Mouse (Mus musculus) intestine, embryonic 14.5 days (tissue): ENCODE measurements around the gene Mia2. TPM values are rescaled to one million over a fixed set of nuclear protein-coding genes. Genes with fewer than 3 reads are reported as not detected.

Experiments used
- ATAC-seq: fragments of 200-750 bp; cut with Nextera tagmentation; replicated peaks from 2 replicates; pipeline ENCODE4 v1.8.0; 2017; ENCODE audit warnings: low read depth, moderate number of reproducible peaks, moderate TSS enrichment, moderate library complexity; ENCODE audit not compliant: low FRiP score, low TSS enrichment
- DNase-seq: peaks from one replicate; pipeline ENCODE4 v3.0.0-alpha.2; 2018; ENCODE audit warnings: low spot score
- H3K27ac ChIP-seq: fragments of 300-500 bp; sonication (generic); 2 replicates; pipeline ENCODE4 v1.5.1; 2014; ENCODE audit warnings: low read depth, mild to moderate bottlenecking, control low read depth
- H3K27me3 ChIP-seq: fragments of 300-500 bp; sonication (generic); replicated peaks from 2 replicates; pipeline ENCODE4 v1.6.1; 2014; ENCODE audit warnings: low read length, control low read depth; ENCODE audit not compliant: control insufficient read depth, insufficient read depth
- H3K36me3 ChIP-seq: fragments of 300-500 bp; sonication (generic); 2 replicates; pipeline ENCODE4 v1.6.1; 2014; ENCODE audit warnings: low read length, control low read depth; ENCODE audit not compliant: control insufficient read depth, insufficient read depth
- H3K4me1 ChIP-seq: fragments of 300-500 bp; sonication (generic); replicated peaks from 2 replicates; pipeline ENCODE4 v1.6.1; 2014; ENCODE audit warnings: low read length, control low read depth, mixed read lengths; ENCODE audit not compliant: control insufficient read depth, insufficient read depth
- H3K4me2 ChIP-seq: fragments of 300-500 bp; sonication (generic); 2 replicates; pipeline ENCODE4 v1.6.1; 2014; ENCODE audit warnings: low read length
- H3K4me3 ChIP-seq: fragments of 300-500 bp; sonication (generic); 2 replicates; pipeline ENCODE4 v1.5.1; 2014; ENCODE audit warnings: low read depth, low read length, control low read depth, mixed read lengths
- H3K9ac ChIP-seq: fragments of 300-500 bp; sonication (generic); 2 replicates; pipeline ENCODE4 v1.6.1; 2014; ENCODE audit warnings: mild to moderate bottlenecking, low read length
- H3K9me3 ChIP-seq: fragments of 300-500 bp; sonication (generic); 2 replicates; pipeline ENCODE4 v1.6.1; 2016; ENCODE audit warnings: low read length, control low read depth; ENCODE audit not compliant: control insufficient read depth
- WGBS: fragments of 180-500 bp; shearing (Covaris S2); extraction: QIAGEN DNeasy Blood & Tissue Kit; methylation state at CpG from one replicate; pipeline ENCODE4 v1.1.7; 2014; 5-methylcytosine and 5-hydroxymethylcytosine counted together
- polyA plus RNA-seq: library from polyadenylated mRNA; unstranded; fragments of >200 nt; fragmentation: Nextera tagmentation; extraction: Ambion mirVana; gene quantifications from 2 replicates; pipeline ENCODE4 v1.2.1, GENCODE M21; 2014

Gene Mia2
- polyA plus RNA-seq, 1 experiment from 2014 or later = 75.2 TPM

- peaks cover 11% of the 10 kb centered on the region; the same call in 1 of the 2 replicates for H3K4me1 ChIP-seq
- no peaks in the 10 kb centered on the region for H3K9me3 ChIP-seq
- peak within 1 kb of the TSS; percentile 84 for H3K9ac ChIP-seq
- H3K36me3 ChIP-seq = 0 out of 2 replicates have a peak, but pooled peaks cover 8% of the 10 kb centered on the region
- WGBS = under 1% methylated on average over 49 of the region's 49 CpGs
- DNase-seq (peak; percentile 92), ATAC-seq (peak; percentile 96)
- peak within 1 kb of the TSS; percentile 77 for H3K4me3 ChIP-seq
- H3K27me3 ChIP-seq = no peaks in the 10 kb centered on the region
- peak within 1 kb of the TSS; percentile 91 for H3K27ac ChIP-seq
- H3K4me2 ChIP-seq = peak within 1 kb of the TSS; percentile 78
Measured at GRCm38 (mm10) chr12:59060993-59061595, 34.5 kb upstream of the Mia2 start, which contains the start of gene Trappc6b. Trappc6b (minus strand) TSS chr12:59061472.

GRCm38 (mm10) chr12:59064837-59065236, 30.8 kb upstream of the Mia2 start:
- Histone ChIP-seq H3K4me1 (peaks cover 6% of the 10 kb centered on the region; the same call in 1 of the 2 replicates), H3K9ac (no peak overlapping the region), H3K27me3 (no peaks in the 10 kb centered on the region), H3K4me3 (no peak overlapping the region), H3K9me3 (no peaks in the 10 kb centered on the region), H3K4me2 (no peak overlapping the region), H3K36me3 (peaks cover 18% of the 10 kb centered on the region), H3K27ac (no peak overlapping the region)
- DNase-seq (no peak), ATAC-seq (no peak)
- WGBS = 92% methylated on average over 8 of the region's 8 CpGs

GRCm38 (mm10) chr12:59065776-59066175, 29.8 kb upstream of the Mia2 start:
- ATAC-seq = no peak
- H3K27ac ChIP-seq = peak overlapping the region; percentile 90
- no peaks in the 10 kb centered on the region for H3K9me3 ChIP-seq
- H3K4me3 ChIP-seq = peak overlapping the region; percentile 90
- H3K4me1 ChIP-seq = no peaks in the 10 kb centered on the region; the same call in 1 of the 2 replicates
- peak overlapping the region; percentile 56; the same call in 1 of the 2 replicates for H3K9ac ChIP-seq
- peaks cover 28% of the 10 kb centered on the region for H3K36me3 ChIP-seq
- H3K4me2 ChIP-seq = peak overlapping the region; percentile 70
- no peak for DNase-seq
- WGBS = 65% methylated on average over 3 of the region's 3 CpGs
- H3K27me3 ChIP-seq = no peaks in the 10 kb centered on the region

- H3K27me3 ChIP-seq = no peaks in the 10 kb centered on the region
- under 1% methylated on average over 43 of the region's 43 CpGs for WGBS
- H3K4me2 ChIP-seq = peak within 1 kb of the TSS; percentile 70
- H3K36me3 ChIP-seq = peaks cover 36% of the 10 kb centered on the region
- ATAC-seq = peak; percentile 99
- no peaks in the 10 kb centered on the region; the same call in 1 of the 2 replicates for H3K4me1 ChIP-seq
- H3K4me3 ChIP-seq = peak within 1 kb of the TSS; percentile 90
- no peaks in the 10 kb centered on the region for H3K9me3 ChIP-seq
- H3K27ac ChIP-seq = peak within 1 kb of the TSS; percentile 90
- peak; percentile 96 for DNase-seq
- peak within 1 kb of the TSS; percentile 99 for H3K9ac ChIP-seq
Measured at GRCm38 (mm10) chr12:59066448-59067077, 29.0 kb upstream of the Mia2 start, which contains the start of gene Pnn. Pnn (plus strand) TSS chr12:59066884.

- Histone ChIP-seq H3K27me3 (no peaks in the 10 kb centered on the region), H3K4me2 (peak overlapping the region; percentile 66), H3K4me3 (peak overlapping the region; percentile 90), H3K36me3 (peaks cover 41% of the 10 kb centered on the region), H3K9ac (peak overlapping the region; percentile 99), H3K4me1 (no peaks in the 10 kb centered on the region; the same call in 1 of the 2 replicates), H3K27ac (peak overlapping the region; percentile 88), H3K9me3 (no peaks in the 10 kb centered on the region)
- WGBS = under 1% methylated on average over 41 of the region's 41 CpGs
- no peak for DNase-seq
- ATAC-seq = peak; percentile 61; the same call in 1 of the 2 replicates
Measured at GRCm38 (mm10) chr12:59067095-59067494, 28.5 kb upstream of the Mia2 start.

GRCm38 (mm10) chr12:59068791-59069190, 26.8 kb upstream of the Mia2 start:
- no peaks in the 10 kb centered on the region for H3K27me3 ChIP-seq
- H3K9me3 ChIP-seq = no peaks in the 10 kb centered on the region
- ATAC-seq = no peak
- peak; percentile 31 for DNase-seq
- no peaks in the 10 kb centered on the region; the same call in 1 of the 2 replicates for H3K4me1 ChIP-seq
- no peak overlapping the region for H3K27ac ChIP-seq
- H3K4me3 ChIP-seq = no peak overlapping the region
- WGBS = 93% methylated on average over 13 of the region's 13 CpGs
- H3K4me2 ChIP-seq = no peak overlapping the region
- H3K9ac ChIP-seq = no peak overlapping the region
- H3K36me3 ChIP-seq = peaks cover 52% of the 10 kb centered on the region

- DNase-seq (no peak), ATAC-seq (no peak)
- no peak overlapping the region for H3K4me2 ChIP-seq
- no peaks in the 10 kb centered on the region for H3K9me3 ChIP-seq
- H3K9ac ChIP-seq = no peak overlapping the region
- H3K4me1 ChIP-seq = no peaks in the 10 kb centered on the region
- H3K36me3 ChIP-seq = peaks cover 60% of the 10 kb centered on the region
- WGBS = 88% methylated on average over 11 of the region's 11 CpGs
- H3K4me3 ChIP-seq = no peak overlapping the region
- H3K27ac ChIP-seq = no peak overlapping the region
- H3K27me3 ChIP-seq = no peaks in the 10 kb centered on the region
Measured at GRCm38 (mm10) chr12:59072286-59072685, 23.3 kb upstream of the Mia2 start.

- 90% methylated on average over 3 of the region's 3 CpGs for WGBS
- no peak overlapping the region for H3K9ac ChIP-seq
- no peak for ATAC-seq
- DNase-seq = no peak
- no peak overlapping the region for H3K27ac ChIP-seq
- no peak overlapping the region for H3K4me2 ChIP-seq
- H3K4me1 ChIP-seq = no peaks in the 10 kb centered on the region
- peaks cover 50% of the 10 kb centered on the region for H3K36me3 ChIP-seq
- H3K4me3 ChIP-seq = no peak overlapping the region
- no peaks in the 10 kb centered on the region for H3K9me3 ChIP-seq
- H3K27me3 ChIP-seq = no peaks in the 10 kb centered on the region
Measured at GRCm38 (mm10) chr12:59074052-59074451, 21.5 kb upstream of the Mia2 start.
